Mouse (Mus musculus): Measurements from ENCODE around the gene 4930442H23Rik.

DNA sequence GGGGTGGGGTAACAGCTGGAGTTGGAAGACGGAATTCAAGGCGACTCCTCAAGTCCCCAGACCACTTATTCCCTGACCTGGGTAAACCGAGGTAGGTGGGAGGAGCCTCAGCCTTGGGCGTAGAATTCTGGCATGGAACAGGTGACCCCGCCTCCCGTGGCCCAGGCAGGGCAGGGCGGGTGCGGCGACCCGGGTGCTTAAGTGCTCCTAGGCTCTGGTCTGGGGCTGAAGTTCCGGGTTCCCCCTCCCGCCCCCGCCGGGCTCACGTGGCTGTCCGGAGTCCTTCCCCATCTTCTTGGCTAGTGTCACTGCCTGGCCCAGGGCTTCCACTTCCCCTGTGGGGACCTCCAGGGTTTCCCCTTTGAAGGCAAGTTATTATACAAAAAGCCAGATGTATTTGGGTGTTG, 49.5 kb downstream of the 4930442H23Rik start:
- TF ChIP-seq CTCF (IDR thresholded peaks at IDR 0.05; ENCODE audit: low read depth, low read length): no peak
- no peak for TF ChIP-seq TAL1 (conservative IDR thresholded peaks at IDR 0.05; ENCODE audit: low read depth, low read length)
